Mouse (Mus musculus) midbrain, embryonic 12.5 days (tissue): ENCODE measurements around the gene Gclc. TPM values are rescaled to one million over a fixed set of nuclear protein-coding genes. Genes with fewer than 3 reads are reported as not detected.

Experiments used
- ATAC-seq: fragments of 200-750 bp; cut with Nextera tagmentation; 2 replicates; pipeline ENCODE4 v1.8.0; 2017; ENCODE audit warnings: low read depth, moderate TSS enrichment, moderate library complexity; ENCODE audit not compliant: low FRiP score
- H3K27ac ChIP-seq: fragments of 300-500 bp; sonication (generic); replicated peaks from 2 replicates; pipeline ENCODE4 v1.5.1; 2016; ENCODE audit warnings: mild to moderate bottlenecking
- H3K27me3 ChIP-seq: fragments of 300-500 bp; sonication (generic); 2 replicates; pipeline ENCODE4 v1.6.1; 2016; ENCODE audit warnings: mild to moderate bottlenecking
- H3K36me3 ChIP-seq: fragments of 300-500 bp; sonication (generic); 2 replicates; pipeline ENCODE4 v1.6.1; 2016
- H3K4me1 ChIP-seq: fragments of 300-500 bp; sonication (generic); 2 replicates; pipeline ENCODE4 v1.6.1; 2016
- H3K4me2 ChIP-seq: fragments of 300-500 bp; sonication (generic); replicated peaks from 2 replicates; pipeline ENCODE4 v1.6.1; 2016; ENCODE audit warnings: mild to moderate bottlenecking, moderate library complexity
- H3K4me3 ChIP-seq: fragments of 300-500 bp; sonication (generic); 2 replicates; pipeline ENCODE4 v1.5.1; 2016; ENCODE audit warnings: mild to moderate bottlenecking
- H3K9ac ChIP-seq: fragments of 300-500 bp; sonication (generic); replicated peaks from 2 replicates; pipeline ENCODE4 v1.6.1; 2016; ENCODE audit warnings: mild to moderate bottlenecking, moderate library complexity
- H3K9me3 ChIP-seq: fragments of 300-500 bp; sonication (generic); 2 replicates; pipeline ENCODE4 v1.6.1; 2016; ENCODE audit warnings: mild to moderate bottlenecking
- WGBS: fragments of 180-500 bp; shearing (Covaris S2); methylation state at CpG from one replicate; pipeline ENCODE4 v1.1.7; 2016; 5-methylcytosine and 5-hydroxymethylcytosine counted together
- polyA plus RNA-seq: library from polyadenylated mRNA; unstranded; fragments of >200 nt; fragmentation: Nextera tagmentation; extraction: Ambion mirVana; gene quantifications from 2 replicates; pipeline ENCODE4 v1.2.1, GENCODE M21; 2016

Gene Gclc
- polyA plus RNA-seq, 1 experiment from 2014 or later: 19.3 TPM

- no peak for ATAC-seq
- Histone ChIP-seq H3K36me3 (no peaks in the 10 kb centered on the region), H3K4me1 (peaks cover 5% of the 10 kb centered on the region; the same call in 1 of the 2 replicates), H3K4me3 (no peak overlapping the region), H3K9me3 (no peaks in the 10 kb centered on the region), H3K27ac (no peak overlapping the region), H3K4me2 (no peak overlapping the region), H3K9ac (no peak overlapping the region), H3K27me3 (no peaks in the 10 kb centered on the region)
- WGBS: 82% methylated on average over 7 of the region's 7 CpGs
These were observed 74.2 kb downstream of the Gclc start for GRCm38 (mm10) chr9:77828531-77828965.

DNA sequence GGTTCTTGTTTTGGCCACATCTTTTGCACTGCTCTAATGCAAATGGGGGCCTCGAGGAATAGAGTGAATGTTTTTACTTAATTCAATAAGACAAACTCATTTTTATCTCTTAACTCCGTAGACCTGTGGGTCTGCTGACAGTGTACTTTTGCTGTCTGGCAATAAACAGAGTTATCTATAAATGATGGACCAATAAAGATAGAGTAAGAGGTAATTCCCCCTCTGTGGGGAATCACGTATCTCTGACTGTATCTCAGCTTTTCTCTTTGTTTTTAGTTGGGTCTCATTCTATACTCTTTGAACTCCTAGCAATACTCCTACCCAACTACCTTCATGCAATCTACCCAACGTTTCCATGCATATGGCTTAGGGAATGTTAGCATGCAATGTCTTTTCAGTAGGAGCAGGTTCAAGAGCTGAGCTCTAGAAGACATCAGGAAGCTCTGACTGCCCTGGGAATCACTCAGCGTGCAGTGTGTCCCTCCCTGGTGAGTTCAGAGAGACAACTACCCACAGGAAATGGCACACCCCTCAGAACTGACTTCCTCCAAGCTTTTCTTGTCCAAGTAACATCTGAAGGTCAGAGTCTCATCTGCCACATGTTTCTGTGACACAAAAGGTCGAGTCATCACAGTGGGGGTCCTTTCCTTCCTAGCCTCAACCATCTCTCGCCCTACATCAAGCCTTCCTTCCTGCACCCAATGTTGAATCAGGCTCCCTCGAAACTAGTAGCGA lies 80.1 kb downstream of the Gclc start:
- no peaks in the 10 kb centered on the region for H3K36me3 ChIP-seq
- no peak for ATAC-seq
- H3K27me3 ChIP-seq: no peaks in the 10 kb centered on the region
- H3K4me3 ChIP-seq: no peak overlapping the region
- no peak overlapping the region for H3K9ac ChIP-seq
- no peaks in the 10 kb centered on the region for H3K4me1 ChIP-seq
- no peak overlapping the region for H3K4me2 ChIP-seq
- no peak overlapping the region for H3K27ac ChIP-seq
- H3K9me3 ChIP-seq: no peaks in the 10 kb centered on the region
- 77% methylated on average over 9 of the region's 9 CpGs for WGBS

GRCm38 (mm10) chr9:77835122-77835521 lies 80.8 kb downstream of the Gclc start:
- Histone ChIP-seq H3K9me3 (no peaks in the 10 kb centered on the region), H3K4me1 (no peaks in the 10 kb centered on the region), H3K4me3 (no peak overlapping the region), H3K36me3 (no peaks in the 10 kb centered on the region), H3K4me2 (no peak overlapping the region), H3K9ac (no peak overlapping the region), H3K27me3 (no peaks in the 10 kb centered on the region), H3K27ac (no peak overlapping the region)
- ATAC-seq: no peak
- WGBS: 90% methylated on average over 6 of the region's 6 CpGs

GRCm38 (mm10) chr9:77835756-77836155 lies 81.4 kb downstream of the Gclc start:
- no peak overlapping the region for H3K4me3 ChIP-seq
- no peak overlapping the region for H3K9ac ChIP-seq
- H3K4me2 ChIP-seq: no peak overlapping the region
- no peaks in the 10 kb centered on the region for H3K9me3 ChIP-seq
- H3K27me3 ChIP-seq: no peaks in the 10 kb centered on the region
- no peak for ATAC-seq
- H3K4me1 ChIP-seq: no peaks in the 10 kb centered on the region
- H3K36me3 ChIP-seq: no peaks in the 10 kb centered on the region
- 85% methylated on average over 1 of the region's 1 CpGs for WGBS
- no peak overlapping the region for H3K27ac ChIP-seq

DNA sequence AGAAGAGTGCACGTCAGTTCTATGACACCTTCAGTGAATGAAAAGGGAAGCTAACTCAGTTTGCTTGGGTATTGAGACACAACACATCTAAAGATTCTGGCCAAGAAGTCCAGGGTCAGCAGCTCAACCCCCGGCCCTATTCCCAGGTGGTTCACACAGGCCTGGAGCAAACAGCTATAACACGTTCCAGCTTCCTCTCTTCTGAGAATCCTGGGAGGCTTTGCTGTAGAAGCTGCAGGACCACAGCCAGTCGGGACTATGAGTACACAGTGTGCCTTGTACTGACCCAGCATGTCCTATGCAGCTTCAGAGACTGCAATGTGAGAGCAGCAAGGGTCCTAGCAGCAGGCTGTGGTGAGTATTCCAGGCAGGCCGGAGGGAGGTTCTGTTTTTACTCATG lies 84.3 kb downstream of the Gclc start:
- WGBS: 73% methylated on average over 5 of the region's 5 CpGs

More for the DNA sequence above, 84.3 kb downstream of the Gclc start:
- no peak for ATAC-seq
- Histone ChIP-seq H3K27ac (no peak overlapping the region), H3K27me3 (no peaks in the 10 kb centered on the region), H3K36me3 (no peaks in the 10 kb centered on the region), H3K4me1 (no peaks in the 10 kb centered on the region), H3K4me3 (no peak overlapping the region), H3K9me3 (no peaks in the 10 kb centered on the region), H3K9ac (no peak overlapping the region), H3K4me2 (no peak overlapping the region)

Other genes with a start within 250 kb of the Gclc start
- gene Lrrc1, start 209.7 kb upstream of the Gclc start, polyA plus RNA-seq: 6.9 and 7.9 TPM in 2 replicates
- 0.09 and 0.24 TPM in 2 replicates for gene Klhl31, start 118.0 kb upstream of the Gclc start, polyA plus RNA-seq
- gene Elovl5, start 162.8 kb downstream of the Gclc start, polyA plus RNA-seq: 67.0 and 69.3 TPM in 2 replicates